Mouse (Mus musculus) spleen, adult 18-20 months (tissue): ENCODE measurements around the gene Cxxc4.

Source experiments
- DNase-seq, 2 experiments: peaks; one replicate each; pipeline ENCODE4 v3.0.0; 2022; ENCODE audit warnings: mixed read lengths in 2 of 2

Cxxc4 gene

DNA sequence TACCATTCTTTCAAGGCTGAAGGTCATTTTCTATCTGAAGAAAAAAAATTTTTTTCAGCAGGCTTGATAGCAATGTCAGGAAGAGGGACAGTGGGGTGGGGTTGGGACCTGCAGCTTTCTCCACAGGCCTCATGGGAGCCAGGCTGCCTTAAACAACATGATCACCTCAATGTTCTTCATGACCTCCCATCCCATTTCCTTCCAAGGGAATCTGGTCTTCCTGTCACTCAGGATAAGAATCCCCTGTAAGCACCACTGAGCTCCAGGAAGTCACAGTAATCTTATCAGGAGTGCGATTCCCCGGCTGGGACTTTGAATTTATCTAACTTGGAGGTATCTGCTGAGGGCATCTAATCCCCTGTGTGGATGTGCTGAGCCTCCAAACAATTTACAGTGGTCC lies 17.9 kb downstream of the Cxxc4 start:
- DNase-seq, result no peak

DNA sequence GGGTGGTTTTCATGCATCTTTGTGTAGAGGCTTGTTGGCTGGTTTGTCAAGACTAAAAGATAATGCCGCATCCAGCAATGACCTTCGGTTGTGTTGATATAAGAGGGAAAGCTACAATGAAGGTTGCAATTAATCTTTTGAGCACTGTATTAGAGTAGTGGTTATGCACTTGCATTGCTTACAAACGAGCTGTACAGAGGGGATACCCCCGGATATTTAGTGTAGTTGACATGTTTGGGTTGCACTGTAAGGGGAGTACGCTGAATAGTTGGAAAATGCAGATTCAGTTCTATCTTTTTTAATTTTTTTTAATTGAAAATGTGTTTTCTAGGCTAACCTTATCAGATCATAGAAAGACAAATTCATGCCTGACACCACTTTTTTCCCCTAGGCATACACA lies 22.4 kb downstream of the Cxxc4 start:
- DNase-seq, result no peak

DNA sequence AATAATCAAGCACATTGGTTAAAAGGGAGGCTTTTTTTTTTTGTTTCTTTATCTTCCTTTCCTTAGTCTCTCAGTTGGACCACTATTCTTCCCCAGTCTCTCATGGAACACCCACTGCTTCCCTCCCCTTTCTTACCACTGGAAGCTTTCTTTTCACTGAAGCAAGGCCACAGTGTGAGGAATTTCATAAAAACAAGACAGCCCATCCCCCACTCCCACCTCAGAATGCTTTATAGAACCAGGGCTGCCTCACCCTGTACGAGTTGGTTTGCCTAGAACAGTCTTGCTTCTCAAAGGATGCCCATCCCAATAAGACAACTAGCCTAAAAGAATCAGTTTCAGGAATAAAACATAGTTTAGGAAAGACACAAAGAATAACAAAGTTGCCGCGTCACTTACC lies 23.0 kb downstream of the Cxxc4 start:
- DNase-seq, result no peak

DNA sequence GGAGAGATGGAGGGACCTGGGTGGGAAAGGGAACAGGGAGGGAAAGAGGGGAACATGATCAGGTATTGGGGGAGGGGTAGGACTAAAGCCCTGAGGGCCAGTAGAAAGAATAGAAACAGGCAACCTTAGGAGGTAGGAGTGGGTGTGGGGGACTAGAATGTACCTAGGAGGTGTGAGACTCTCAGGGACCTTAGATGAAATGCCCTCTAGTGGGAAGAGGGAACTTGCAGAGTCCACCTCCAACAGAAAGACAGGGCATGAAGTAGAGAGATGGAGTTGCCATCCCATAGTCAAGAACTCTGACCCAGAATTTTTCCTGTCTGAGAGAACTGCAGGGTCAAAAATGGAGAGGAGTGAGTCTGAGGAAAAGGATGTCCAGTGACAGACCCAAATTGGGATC lies 43.4 kb downstream of the Cxxc4 start:
- DNase-seq, result no peak

DNA sequence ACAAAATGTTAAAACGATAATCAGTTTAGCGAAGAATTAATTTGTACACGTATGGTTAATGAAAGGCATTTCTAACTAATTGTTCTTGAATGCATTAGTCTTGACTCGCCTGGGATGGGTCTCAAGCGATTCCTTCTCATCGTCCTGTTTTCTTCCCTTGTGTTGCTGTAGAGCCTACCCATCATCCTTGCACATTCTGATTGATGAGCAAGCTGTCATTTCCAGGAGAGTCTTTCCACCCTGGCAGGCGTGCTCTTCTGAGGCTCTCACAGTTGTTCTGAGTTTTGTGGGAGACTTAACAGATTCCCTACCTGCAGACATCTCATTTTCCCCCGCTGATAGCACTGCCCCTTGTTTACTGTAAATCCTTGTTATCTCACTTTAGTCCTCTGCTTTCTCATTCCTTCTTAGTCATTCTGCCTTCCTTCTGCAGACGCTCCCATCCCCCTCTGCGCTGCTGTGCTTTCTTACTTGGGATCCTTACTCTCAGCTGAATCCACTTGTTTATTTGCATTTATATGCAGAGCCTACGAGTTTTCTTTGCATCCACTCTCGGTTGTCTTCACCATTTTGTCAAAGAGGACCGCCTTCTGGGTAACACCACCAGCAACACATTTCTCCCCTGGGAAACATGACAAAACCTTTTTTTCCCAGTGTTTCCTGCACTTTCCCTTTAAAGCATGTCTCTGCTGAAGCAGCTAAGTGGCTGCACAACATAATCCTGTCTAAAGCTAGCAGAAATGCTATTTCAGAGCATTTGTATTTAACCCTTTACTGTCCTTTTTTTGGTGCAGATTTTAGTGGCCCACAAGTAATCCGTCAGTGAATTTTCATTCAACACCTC lies 45.5 kb downstream of the Cxxc4 start:
- no peak for DNase-seq

DNA sequence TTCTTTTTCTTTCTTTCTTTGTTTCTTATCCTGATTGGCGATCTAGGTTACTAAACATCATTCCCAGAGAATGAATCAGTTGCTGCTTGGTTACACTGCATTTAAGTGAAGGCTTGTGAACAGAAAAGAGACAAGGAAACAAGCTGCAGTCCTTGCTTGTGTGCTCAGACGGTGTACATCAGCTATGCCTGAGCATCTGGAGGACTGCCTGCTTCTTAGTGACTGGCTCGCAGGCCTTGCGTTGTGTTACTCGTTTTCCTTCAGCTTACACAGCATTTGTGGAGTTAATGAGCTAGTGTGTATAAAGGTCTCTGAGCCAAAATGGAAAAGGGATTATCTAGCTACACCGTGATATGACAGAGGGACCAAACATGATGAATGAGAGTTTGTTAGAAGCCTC lies 58.9 kb downstream of the Cxxc4 start:
- DNase-seq, result no peak

DNA sequence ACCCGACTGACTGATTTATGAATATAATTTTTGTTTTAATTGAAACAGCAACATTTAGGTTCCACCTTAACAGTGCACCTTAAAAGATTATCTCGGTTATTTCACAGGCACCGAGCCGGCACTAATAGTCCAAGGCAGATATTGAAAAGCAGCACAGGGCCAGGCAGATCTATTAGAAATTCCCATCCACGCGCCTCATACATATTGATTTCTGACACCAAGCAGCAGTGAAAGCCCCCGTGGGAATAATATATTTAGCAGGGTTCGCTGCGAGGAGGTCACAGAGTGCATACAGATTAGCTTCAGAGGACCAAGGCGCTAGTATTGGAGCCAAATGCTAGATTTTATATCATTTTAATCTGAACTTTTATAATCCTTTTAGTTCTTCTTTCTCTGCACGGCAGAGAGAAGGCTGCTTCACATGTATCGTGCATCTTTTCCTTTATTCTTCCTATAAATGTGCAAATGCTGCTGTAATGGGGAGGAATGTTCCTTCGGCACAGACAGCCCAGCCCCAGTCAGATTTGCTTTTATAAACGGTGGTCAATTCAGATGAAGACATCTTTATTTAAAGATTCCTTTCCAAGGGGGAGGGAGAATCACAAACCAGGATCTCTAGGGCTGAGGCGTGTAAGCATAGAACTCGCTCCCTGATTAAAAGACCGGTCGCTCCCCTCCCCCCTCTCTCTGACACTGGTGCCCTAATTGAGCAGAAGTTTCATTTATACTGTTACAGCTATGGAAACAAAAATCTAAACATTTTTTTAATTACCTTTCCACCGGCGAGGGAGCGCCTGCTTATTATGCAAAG lies 66.6 kb downstream of the Cxxc4 start:
- DNase-seq, result no peak

DNA sequence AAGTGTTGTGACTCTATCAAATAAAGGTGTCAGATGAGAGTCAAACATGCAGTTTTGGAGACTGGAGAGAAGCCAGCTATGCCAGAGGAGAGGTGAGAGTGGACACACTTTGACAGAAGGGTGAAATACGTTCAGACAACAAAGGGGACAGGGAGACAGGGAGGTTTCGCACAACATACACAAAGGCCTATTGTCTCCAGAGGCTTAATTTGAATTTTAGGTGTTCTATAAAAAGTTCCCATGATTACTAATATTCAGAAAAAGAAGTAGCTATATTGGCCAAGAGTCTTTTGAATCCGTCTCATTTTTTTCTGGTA lies 67.2 kb downstream of the Cxxc4 start:
- DNase-seq, result no peak

DNA sequence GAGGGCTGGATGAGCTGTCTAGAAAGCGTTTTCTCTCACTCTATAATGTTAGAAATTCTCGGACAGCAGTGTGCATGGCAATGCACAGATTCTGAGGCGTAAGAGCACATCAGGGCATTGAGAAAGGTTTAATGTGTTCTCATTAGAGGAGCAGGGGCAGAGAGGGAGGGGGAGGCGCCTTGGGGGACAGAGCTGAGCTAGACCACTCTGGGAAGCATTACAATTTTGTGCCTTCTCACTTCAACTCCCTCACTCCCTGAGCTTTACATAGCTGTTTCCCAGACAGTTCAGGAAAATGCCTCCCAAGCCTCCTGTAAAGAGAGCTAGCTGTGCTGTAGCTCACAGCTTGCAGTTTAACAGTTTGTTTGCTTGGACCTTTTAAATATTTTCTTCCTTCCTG lies 70.2 kb downstream of the Cxxc4 start:
- no peak for DNase-seq

DNA sequence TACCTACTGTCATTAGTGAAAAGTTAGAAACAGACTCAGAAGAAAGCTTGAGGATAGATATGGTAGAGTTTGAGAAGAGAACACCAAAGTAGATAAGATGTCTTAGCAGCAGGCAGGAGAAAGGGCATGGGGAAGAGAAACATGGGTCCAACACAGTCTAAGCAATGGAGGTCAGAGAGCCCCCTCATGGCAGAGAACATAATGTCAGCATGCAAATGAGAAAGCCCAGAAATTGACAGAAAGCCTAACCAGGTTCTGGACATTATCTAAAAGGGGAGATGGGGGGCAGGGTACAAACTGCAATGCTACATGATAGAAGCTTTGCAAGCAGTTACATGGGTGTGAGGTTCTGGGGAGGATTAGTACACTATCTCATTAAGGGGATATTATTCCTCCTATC lies 71.5 kb downstream of the Cxxc4 start:
- no peak for DNase-seq
